Mouse (Mus musculus): Measurements from ENCODE around the gene Mrpl14. TPM values are rescaled to one million over a fixed set of nuclear protein-coding genes. Genes with fewer than 3 reads are reported as not detected.

Gene Mrpl14
- polyA plus RNA-seq, 1 experiment from 2014 or later: 126 TPM

- peaks cover 24% of the 10 kb centered on the region for H3K27me3 ChIP-seq (replicated peaks)
- H3K9me3 ChIP-seq: no peaks in the 10 kb centered on the region
- no peak overlapping the region for H3K27ac ChIP-seq (replicated peaks)
- 58% methylated on average over 8 of the region's 8 CpGs for whole genome bisulfite sequencing
- no peak overlapping the region for H3K4me2 ChIP-seq
- no peak overlapping the region for H3K4me3 ChIP-seq
- H3K4me1 ChIP-seq: peaks cover 41% of the 10 kb centered on the region
- no peaks in the 10 kb centered on the region for H3K36me3 ChIP-seq
- no peak for ATAC-seq (ENCODE audit: extremely low read depth, insufficient number of reproducible peaks, low FRiP score, low TSS enrichment)
- H3K9ac ChIP-seq: no peak overlapping the region
Measured at GRCm38 (mm10) chr17:45727983-45728723, 42.0 kb downstream of the Mrpl14 start.

GRCm38 (mm10) chr17:45729387-45729786 is 43.3 kb downstream of the Mrpl14 start:
- peak overlapping the region; percentile 58; the same call in 1 of the 2 replicates for H3K9ac ChIP-seq
- 29% methylated on average over 10 of the region's 10 CpGs for WGBS
- no peak overlapping the region for H3K4me3 ChIP-seq
- ATAC-seq (ENCODE audit: extremely low read depth, insufficient number of reproducible peaks, low FRiP score, low TSS enrichment): no peak
- H3K36me3 ChIP-seq: no peaks in the 10 kb centered on the region
- no peak overlapping the region for H3K4me2 ChIP-seq
- peaks cover 28% of the 10 kb centered on the region for H3K27me3 ChIP-seq (replicated peaks)
- no peaks in the 10 kb centered on the region for H3K9me3 ChIP-seq
- H3K4me1 ChIP-seq: peaks cover 49% of the 10 kb centered on the region
- H3K27ac ChIP-seq (replicated peaks): peak overlapping the region; percentile 6; the same call in 1 of the 2 replicates

- H3K9me3 ChIP-seq: no peaks in the 10 kb centered on the region
- H3K4me2 ChIP-seq: no peak overlapping the region
- H3K36me3 ChIP-seq: no peaks in the 10 kb centered on the region
- no peak for ATAC-seq (ENCODE audit: extremely low read depth, insufficient number of reproducible peaks, low FRiP score, low TSS enrichment)
- 87% methylated on average over 4 of the region's 4 CpGs for WGBS
- no peak overlapping the region for H3K4me3 ChIP-seq
- peaks cover 28% of the 10 kb centered on the region for H3K27me3 ChIP-seq (replicated peaks)
- no peak overlapping the region for H3K9ac ChIP-seq
- H3K27ac ChIP-seq (replicated peaks): no peak overlapping the region
- peaks cover 61% of the 10 kb centered on the region for H3K4me1 ChIP-seq
Measured at GRCm38 (mm10) chr17:45730696-45731095, 44.6 kb downstream of the Mrpl14 start.

GRCm38 (mm10) chr17:45731172-45731864 is 45.2 kb downstream of the Mrpl14 start:
- peaks cover 65% of the 10 kb centered on the region for H3K4me1 ChIP-seq
- WGBS: 25% methylated on average over 9 of the region's 9 CpGs
- no peak overlapping the region for H3K9ac ChIP-seq
- H3K27ac ChIP-seq (replicated peaks): no peak overlapping the region
- no peak overlapping the region for H3K4me3 ChIP-seq
- no peaks in the 10 kb centered on the region for H3K9me3 ChIP-seq
- no peak for ATAC-seq (ENCODE audit: extremely low read depth, insufficient number of reproducible peaks, low FRiP score, low TSS enrichment)
- no peaks in the 10 kb centered on the region for H3K36me3 ChIP-seq
- H3K4me2 ChIP-seq: no peak overlapping the region
- peaks cover 28% of the 10 kb centered on the region for H3K27me3 ChIP-seq (replicated peaks)

GRCm38 (mm10) chr17:45733038-45733734 is 47.1 kb downstream of the Mrpl14 start:
- Histone ChIP-seq H3K27me3 (replicated peaks) (peaks cover 28% of the 10 kb centered on the region), H3K9ac (peak overlapping the region; percentile 68), H3K36me3 (no peaks in the 10 kb centered on the region), H3K27ac (replicated peaks) (peak overlapping the region; percentile 52; the same call in 1 of the 2 replicates), H3K4me1 (peaks cover 66% of the 10 kb centered on the region), H3K9me3 (no peaks in the 10 kb centered on the region), H3K4me2 (peak overlapping the region; percentile 71), H3K4me3 (peak overlapping the region; percentile 44)
- no peak for ATAC-seq (ENCODE audit: extremely low read depth, insufficient number of reproducible peaks, low FRiP score, low TSS enrichment)
- WGBS: 70% methylated on average over 19 of the region's 19 CpGs

- Histone ChIP-seq H3K4me1 (peaks cover 60% of the 10 kb centered on the region), H3K36me3 (no peaks in the 10 kb centered on the region), H3K9me3 (no peaks in the 10 kb centered on the region), H3K4me3 (peak within 1 kb of the TSS; percentile 44), H3K4me2 (peak within 1 kb of the TSS; percentile 71), H3K27ac (replicated peaks) (peak within 1 kb of the TSS; percentile 90), H3K27me3 (replicated peaks) (peaks cover 28% of the 10 kb centered on the region), H3K9ac (peak within 1 kb of the TSS; percentile 68)
- ATAC-seq (ENCODE audit: extremely low read depth, insufficient number of reproducible peaks, low FRiP score, low TSS enrichment): no peak
- 1% methylated on average over 41 of the region's 41 CpGs for WGBS
Measured at GRCm38 (mm10) chr17:45733735-45734301, 47.7 kb downstream of the Mrpl14 start, which contains the start of gene 1600014C23Rik. Gene 1600014C23Rik (minus strand): TSS chr17:45733844.

- H3K27me3 ChIP-seq (replicated peaks): peaks cover 28% of the 10 kb centered on the region
- WGBS: 19% methylated on average over 3 of the region's 3 CpGs
- no peaks in the 10 kb centered on the region for H3K36me3 ChIP-seq
- peak overlapping the region; percentile 90 for H3K27ac ChIP-seq (replicated peaks)
- H3K4me1 ChIP-seq: peaks cover 55% of the 10 kb centered on the region
- H3K4me3 ChIP-seq: peak overlapping the region; percentile 44
- no peak for ATAC-seq (ENCODE audit: extremely low read depth, insufficient number of reproducible peaks, low FRiP score, low TSS enrichment)
- peak overlapping the region; percentile 71 for H3K4me2 ChIP-seq
- H3K9me3 ChIP-seq: no peaks in the 10 kb centered on the region
- H3K9ac ChIP-seq: peak overlapping the region; percentile 68
Measured at GRCm38 (mm10) chr17:45734333-45734732, 48.2 kb downstream of the Mrpl14 start.

GRCm38 (mm10) chr17:45734881-45735280 is 48.8 kb downstream of the Mrpl14 start:
- H3K9me3 ChIP-seq: no peaks in the 10 kb centered on the region
- H3K4me3 ChIP-seq: no peak overlapping the region
- peaks cover 50% of the 10 kb centered on the region for H3K4me1 ChIP-seq
- peaks cover 28% of the 10 kb centered on the region for H3K27me3 ChIP-seq (replicated peaks)
- no peaks in the 10 kb centered on the region for H3K36me3 ChIP-seq
- H3K27ac ChIP-seq (replicated peaks): peak overlapping the region; percentile 90
- WGBS: 76% methylated on average over 4 of the region's 4 CpGs
- peak overlapping the region; percentile 68 for H3K9ac ChIP-seq
- H3K4me2 ChIP-seq: 0 out of 2 replicates have a peak overlapping the region, but pooled peaks have one; percentile 71
- no peak for ATAC-seq (ENCODE audit: extremely low read depth, insufficient number of reproducible peaks, low FRiP score, low TSS enrichment)

- Histone ChIP-seq H3K27me3 (replicated peaks) (peaks cover 26% of the 10 kb centered on the region), H3K4me2 (peak overlapping the region; percentile 82), H3K9me3 (no peaks in the 10 kb centered on the region), H3K36me3 (no peaks in the 10 kb centered on the region), H3K9ac (peak overlapping the region; percentile 89), H3K27ac (replicated peaks) (peak overlapping the region; percentile 90), H3K4me1 (peaks cover 46% of the 10 kb centered on the region), H3K4me3 (peak overlapping the region; percentile 59)
- 13% methylated on average over 10 of the region's 10 CpGs for WGBS
- ATAC-seq (ENCODE audit: extremely low read depth, insufficient number of reproducible peaks, low FRiP score, low TSS enrichment): no peak
Measured at GRCm38 (mm10) chr17:45735382-45736310, 49.5 kb downstream of the Mrpl14 start.

Measured in heart, embryonic 13.5 days (tissue).